Mouse (Mus musculus): ENCODE data around the gene Sox1. TPM values are rescaled to one million over a fixed set of nuclear protein-coding genes. Genes with fewer than 3 reads are reported as not detected.

Gene Sox1
- polyA plus RNA-seq (2014; fragmentation: Illumina TruSeq; extraction: RNeasy Lipid Tissue Mini Kit (QIAGEN cat#74804); ENCODE audit: low read depth, low replicate concordance): 0.16 TPM

DNA sequence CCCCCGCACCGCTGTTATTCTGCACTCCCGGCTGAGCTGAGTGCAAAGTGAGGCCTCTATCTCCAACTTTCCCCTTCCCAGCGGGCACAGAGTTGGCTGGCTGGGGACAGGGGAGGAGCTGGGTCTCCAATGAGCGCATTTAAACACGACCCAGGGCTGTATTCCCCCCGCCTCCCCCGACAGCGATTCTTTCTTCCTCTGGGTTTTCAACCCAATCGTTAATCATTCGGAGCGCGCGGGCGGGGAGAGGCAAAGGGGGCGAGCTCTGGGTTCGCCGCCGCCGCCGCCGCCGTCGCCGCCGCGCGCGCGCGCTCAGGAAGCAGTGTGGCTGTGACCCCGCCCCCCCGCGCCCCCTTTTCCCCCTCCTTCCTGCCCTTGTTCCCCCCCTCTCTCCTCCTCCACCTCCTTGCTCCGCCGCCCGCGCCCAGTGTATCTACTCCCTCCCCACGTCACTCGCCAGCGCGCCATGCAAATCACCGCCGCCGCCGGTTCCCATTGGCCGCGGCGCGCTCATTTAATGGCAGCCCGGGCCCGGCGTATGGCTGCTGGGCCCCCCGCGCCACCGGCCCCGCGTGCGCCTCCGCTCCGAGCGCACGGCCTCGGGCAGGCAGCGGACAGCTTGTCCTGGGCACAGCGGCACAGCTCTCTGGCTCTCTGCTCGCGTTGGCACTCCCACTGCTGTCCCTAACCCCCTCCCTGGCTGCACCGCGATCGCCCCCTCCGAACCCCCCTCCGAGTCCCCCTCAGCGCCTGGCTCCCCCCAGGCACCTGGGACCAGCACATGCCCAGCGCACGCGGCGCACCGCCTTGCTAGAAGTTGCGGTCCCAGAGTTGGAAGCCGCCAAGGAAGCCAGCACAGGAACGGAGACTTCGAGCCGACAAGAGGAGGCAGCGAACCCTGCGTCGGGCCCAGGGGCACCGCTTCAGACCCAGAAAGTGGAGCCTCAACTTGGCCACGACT is at the start of gene Sox1:
Gene Sox1, plus strand, starts transcription at position 225 of the 961 bp plus-strand sequence.

Other genes with a start within 250 kb of the Sox1 start
- not detected for gene A230072I06Rik, start 116.5 kb upstream of the Sox1 start, polyA plus RNA-seq (2014; fragmentation: Illumina TruSeq; extraction: RNeasy Lipid Tissue Mini Kit (QIAGEN cat#74804); ENCODE audit: low read depth, low replicate concordance)
- not detected for gene Spaca7, start 177.7 kb downstream of the Sox1 start, polyA plus RNA-seq (2014; fragmentation: Illumina TruSeq; extraction: RNeasy Lipid Tissue Mini Kit (QIAGEN cat#74804); ENCODE audit: low read depth, low replicate concordance)